Mouse (Mus musculus) urinary bladder, adult 18-20 months (tissue): ENCODE data around the gene Kars.

Experiments
- DNase-seq, 2 experiments: peaks; one replicate each; pipeline ENCODE4 v3.0.0; 2022; ENCODE audit warnings: low spot score in 2 of 2, mixed read lengths in 2 of 2

The Kars gene

GRCm38 (mm10) chr8:112010997-112011815, at the start of gene Kars, which contains the start of gene Terf2ip:
TSS of gene Kars (minus strand) at chr8:112011323.
TSS of gene Terf2ip (plus strand) at chr8:112011398.
- DNase-seq: peak; percentile 88 to 90

GRCm38 (mm10) chr8:112054456-112054855, 43.3 kb upstream of the Kars start:
- DNase-seq: no peak

GRCm38 (mm10) chr8:112051537-112051936, 40.4 kb upstream of the Kars start:
- no peak for DNase-seq

GRCm38 (mm10) chr8:112049984-112050383, 38.9 kb upstream of the Kars start:
- no peak for DNase-seq

GRCm38 (mm10) chr8:112048293-112048692, 37.2 kb upstream of the Kars start:
- DNase-seq: no peak

GRCm38 (mm10) chr8:112045896-112046295, 34.8 kb upstream of the Kars start:
- DNase-seq: peak; percentile 41 to 59

- DNase-seq: no peak
Observed at GRCm38 (mm10) chr8:112045182-112045581, 34.1 kb upstream of the Kars start.

- DNase-seq: no peak
Observed at GRCm38 (mm10) chr8:112037521-112037920, 26.4 kb upstream of the Kars start.

GRCm38 (mm10) chr8:112034603-112035002, 23.5 kb upstream of the Kars start:
- peak in 1 of 2 experiments; percentile 12 for DNase-seq

- no peak for DNase-seq
Observed at GRCm38 (mm10) chr8:112033071-112033470, 21.9 kb upstream of the Kars start.

- no peak for DNase-seq
Observed at GRCm38 (mm10) chr8:112030663-112031062, 19.5 kb upstream of the Kars start.

GRCm38 (mm10) chr8:112029455-112029854, 18.3 kb upstream of the Kars start:
- no peak for DNase-seq

- DNase-seq: no peak
Observed at GRCm38 (mm10) chr8:112014936-112015335, 3.8 kb upstream of the Kars start, which contains the start of gene Gm6793. TSS of gene Gm6793 (minus strand) at chr8:112015036.

- DNase-seq: peak; percentile 29 to 60
Observed at GRCm38 (mm10) chr8:112011816-112012242, 706 bp upstream of the Kars start.

GRCm38 (mm10) chr8:112009558-112009957, 1.6 kb downstream of the Kars start:
- no peak for DNase-seq

GRCm38 (mm10) chr8:112007669-112008068, 3.5 kb downstream of the Kars start:
- DNase-seq: no peak

- no peak for DNase-seq
Observed at GRCm38 (mm10) chr8:112005601-112006000, 5.5 kb downstream of the Kars start.

- DNase-seq: no peak
Observed at GRCm38 (mm10) chr8:112004754-112005153, 6.4 kb downstream of the Kars start.

- DNase-seq: no peak
Observed at GRCm38 (mm10) chr8:111992703-111993039, 18.5 kb downstream of the Kars start.

- peak; percentile 61 to 76 for DNase-seq
Observed at GRCm38 (mm10) chr8:111992013-111992702, 19.0 kb downstream of the Kars start, which contains the start of gene Adat1. TSS of gene Adat1 (minus strand) at chr8:111992302.

GRCm38 (mm10) chr8:111991278-111991677, 19.8 kb downstream of the Kars start:
- no peak for DNase-seq

- DNase-seq: peak; percentile 40 to 50
Observed at GRCm38 (mm10) chr8:111989911-111990310, 21.2 kb downstream of the Kars start.

- no peak for DNase-seq
Observed at GRCm38 (mm10) chr8:111984511-111984910, 26.6 kb downstream of the Kars start.
